Mouse (Mus musculus) forebrain, embryonic 13.5 days (tissue): ENCODE data around the gene C1ql3. TPM values are rescaled to one million over a fixed set of nuclear protein-coding genes. Genes with fewer than 3 reads are reported as not detected.

Experiments
- ATAC-seq: fragments of 200-750 bp; cut with Nextera tagmentation; 2 replicates; pipeline ENCODE4 v1.8.0; 2017
- H3K27ac ChIP-seq: fragments of 300-500 bp; sonication (generic); 2 replicates; pipeline ENCODE4 v1.5.1; 2015; ENCODE audit warnings: inconsistent platforms, mild to moderate bottlenecking, moderate library complexity
- H3K27me3 ChIP-seq: fragments of 300-500 bp; sonication (generic); 2 replicates; pipeline ENCODE4 v1.6.1; 2015; ENCODE audit warnings: mild to moderate bottlenecking, inconsistent platforms
- H3K36me3 ChIP-seq: fragments of 300-500 bp; sonication (generic); 2 replicates; pipeline ENCODE4 v1.6.1; 2015; ENCODE audit warnings: mild to moderate bottlenecking, inconsistent platforms; ENCODE audit not compliant: poor library complexity, severe bottlenecking
- H3K4me1 ChIP-seq: fragments of 300-500 bp; sonication (generic); 2 replicates; pipeline ENCODE4 v1.6.1; 2015; ENCODE audit warnings: inconsistent platforms
- H3K4me2 ChIP-seq: fragments of 300-500 bp; sonication (generic); 2 replicates; pipeline ENCODE4 v1.6.1; 2015; ENCODE audit warnings: inconsistent platforms, mild to moderate bottlenecking, moderate library complexity
- H3K4me3 ChIP-seq: fragments of 300-500 bp; sonication (generic); 2 replicates; pipeline ENCODE4 v1.5.1; 2015; ENCODE audit warnings: mild to moderate bottlenecking, inconsistent platforms
- H3K9ac ChIP-seq: fragments of 300-500 bp; sonication (generic); 2 replicates; pipeline ENCODE4 v1.6.1; 2015; ENCODE audit warnings: mild to moderate bottlenecking, inconsistent platforms
- H3K9me3 ChIP-seq: fragments of 300-500 bp; sonication (generic); replicated peaks from 2 replicates; pipeline ENCODE4 v1.6.1; 2016; ENCODE audit warnings: inconsistent platforms
- WGBS: fragments of 180-500 bp; shearing (Covaris S2); methylation state at CpG from one replicate; pipeline ENCODE4 v1.1.7; 2015; 5-methylcytosine and 5-hydroxymethylcytosine counted together
- polyA plus RNA-seq: library from polyadenylated mRNA; unstranded; fragments of >200 nt; fragmentation: Nextera tagmentation; extraction: Ambion mirVana; gene quantifications from 2 replicates; pipeline ENCODE4 v1.2.1, GENCODE M21; 2015

Gene C1ql3
- polyA plus RNA-seq: 0.81 and 1.3 TPM in 2 replicates

DNA sequence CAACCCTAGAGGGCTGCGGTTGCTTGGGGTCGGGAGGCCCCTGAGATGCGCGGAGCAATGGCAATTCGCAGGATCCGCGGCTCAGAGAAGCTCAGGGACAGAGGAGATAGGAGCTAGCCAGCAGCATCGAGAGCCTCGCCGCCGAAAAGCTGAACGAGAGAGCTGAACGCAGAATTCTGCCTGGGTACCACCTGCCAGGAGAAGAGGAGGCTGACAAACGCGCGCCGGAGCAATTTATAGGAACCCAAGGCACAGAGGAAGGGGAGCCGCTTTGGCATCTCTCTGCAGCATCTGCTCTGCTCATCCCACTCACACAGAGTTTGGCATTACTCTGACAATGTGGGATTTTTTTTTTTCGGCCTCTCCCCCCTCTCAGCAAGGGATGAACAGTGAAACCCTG lies at the start of gene C1ql3:
TSS of gene C1ql3 (minus strand) at position 335 of the 400 bp plus-strand sequence.
- under 1% methylated on average over 19 of the region's 19 CpGs for WGBS
- Histone ChIP-seq H3K27ac (no peak within 1 kb of the TSS), H3K36me3 (no peaks in the 10 kb centered on the region), H3K27me3 (peaks cover 56% of the 10 kb centered on the region), H3K4me1 (peaks cover 28% of the 10 kb centered on the region), H3K4me3 (peak within 1 kb of the TSS; percentile 56), H3K9me3 (no peaks in the 10 kb centered on the region), H3K9ac (peak within 1 kb of the TSS; percentile 65), H3K4me2 (peak within 1 kb of the TSS; percentile 99)
- ATAC-seq: peak; percentile 71

DNA sequence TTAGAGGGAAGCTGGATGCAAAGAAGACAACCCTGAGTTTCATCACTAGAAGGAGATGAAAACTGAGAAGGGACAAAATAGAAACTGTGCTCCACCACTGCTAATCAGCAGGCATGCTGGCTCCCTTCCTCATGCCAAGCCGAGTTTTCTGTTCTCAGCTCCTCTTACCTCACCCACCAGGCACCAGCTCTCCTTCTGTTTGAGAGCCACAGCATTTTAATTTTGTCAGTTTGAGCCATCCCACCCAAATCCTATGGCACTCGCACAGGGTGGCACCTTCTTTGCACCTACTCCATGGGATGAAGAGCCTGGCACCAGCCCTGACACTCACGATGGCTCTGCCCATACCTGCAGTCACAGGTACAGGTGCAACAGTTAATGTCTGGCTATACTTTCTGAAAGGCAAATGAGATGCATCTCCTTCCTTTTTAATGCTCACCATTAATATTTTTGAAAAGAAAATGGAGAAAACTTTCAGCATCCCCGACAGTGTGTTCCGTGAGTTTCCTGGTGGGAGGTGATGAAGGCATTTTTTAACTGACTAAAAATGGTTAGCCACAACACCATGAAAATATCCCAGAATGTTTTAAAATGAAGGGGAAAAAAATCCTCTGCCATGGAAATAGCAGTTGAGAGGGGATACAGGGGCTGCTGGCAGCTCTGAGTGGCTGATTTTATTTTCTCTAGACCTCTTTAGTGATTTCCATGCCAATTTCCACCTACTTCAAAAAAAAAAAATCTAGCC lies 49.0 kb upstream of the C1ql3 start:
- Histone ChIP-seq H3K27ac (no peak overlapping the region), H3K9ac (no peak overlapping the region), H3K4me1 (no peaks in the 10 kb centered on the region), H3K27me3 (no peaks in the 10 kb centered on the region), H3K4me3 (no peak overlapping the region), H3K36me3 (no peaks in the 10 kb centered on the region), H3K4me2 (no peak overlapping the region), H3K9me3 (no peaks in the 10 kb centered on the region)
- 88% methylated on average over 5 of the region's 5 CpGs for WGBS
- no peak for ATAC-seq

DNA sequence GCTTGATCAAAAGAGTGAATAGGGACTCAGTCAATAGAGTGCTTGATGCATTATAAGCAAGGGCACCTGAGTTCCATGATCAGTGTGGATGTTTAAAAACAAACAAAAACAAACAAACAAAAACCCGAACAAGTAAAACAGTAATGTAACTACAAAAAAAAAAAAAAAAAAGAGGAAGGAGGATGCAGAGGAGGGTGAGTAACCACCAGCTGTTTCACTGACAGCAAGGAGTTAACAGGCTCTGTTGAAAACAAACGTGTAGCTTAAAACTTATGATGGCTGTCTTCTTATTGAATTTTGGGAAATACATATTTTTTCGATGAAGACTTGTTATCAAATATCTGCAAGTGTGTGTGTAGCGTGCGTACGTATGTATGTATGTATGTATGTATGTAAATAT lies 37.0 kb upstream of the C1ql3 start:
- no peak overlapping the region for H3K27ac ChIP-seq
- no peaks in the 10 kb centered on the region for H3K36me3 ChIP-seq
- no peaks in the 10 kb centered on the region for H3K9me3 ChIP-seq
- H3K4me3 ChIP-seq: no peak overlapping the region
- H3K4me1 ChIP-seq: no peaks in the 10 kb centered on the region
- no peak for ATAC-seq
- no peak overlapping the region for H3K4me2 ChIP-seq
- no peak overlapping the region for H3K9ac ChIP-seq
- H3K27me3 ChIP-seq: no peaks in the 10 kb centered on the region
- WGBS: 89% methylated on average over 6 of the region's 6 CpGs

DNA sequence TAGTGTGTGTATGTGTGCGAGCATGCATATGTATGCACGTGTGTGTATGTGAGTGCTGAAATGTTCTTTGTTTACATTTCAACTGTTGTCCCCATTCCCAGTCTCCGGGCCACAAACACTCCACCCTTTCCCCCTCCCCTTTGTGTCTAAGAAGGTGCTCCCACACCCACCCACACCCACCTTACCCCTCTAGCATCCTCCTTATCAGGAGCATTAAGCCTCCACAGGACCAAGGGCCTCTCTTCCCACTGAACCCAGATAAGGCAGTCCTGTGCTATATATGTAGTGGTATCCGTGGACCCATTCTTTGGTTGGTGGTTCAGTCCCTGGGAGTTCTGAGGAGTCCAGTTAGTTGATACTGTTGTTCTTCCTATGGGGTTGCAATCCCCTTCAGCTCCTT lies 32.9 kb upstream of the C1ql3 start:
- H3K4me3 ChIP-seq: no peak overlapping the region
- WGBS: 88% methylated on average over 4 of the region's 4 CpGs
- ATAC-seq: no peak

DNA sequence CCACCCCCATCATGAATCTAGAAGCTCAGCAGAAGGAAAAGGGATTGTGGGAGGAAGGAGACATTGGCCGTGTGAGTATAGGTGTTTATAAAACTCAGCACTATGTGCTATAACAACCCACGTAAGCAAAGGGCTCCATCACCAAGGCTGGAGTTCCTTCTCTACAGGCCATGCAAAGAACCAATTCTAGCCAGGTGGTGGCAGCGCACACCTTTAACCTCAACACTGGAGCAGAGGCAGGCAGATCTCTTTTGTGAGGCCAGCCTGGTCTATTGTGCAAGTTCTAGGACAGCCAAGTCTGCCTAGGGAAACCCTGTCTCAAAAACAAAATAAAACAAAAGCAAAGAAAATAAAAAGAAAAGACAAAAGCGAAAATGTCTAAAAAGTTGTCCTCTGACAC lies 28.2 kb upstream of the C1ql3 start:
- no peaks in the 10 kb centered on the region for H3K27me3 ChIP-seq
- H3K36me3 ChIP-seq: no peaks in the 10 kb centered on the region
- no peak for ATAC-seq
- H3K27ac ChIP-seq: no peak overlapping the region
- no peaks in the 10 kb centered on the region for H3K9me3 ChIP-seq
- 95% methylated on average over 4 of the region's 4 CpGs for WGBS
- H3K9ac ChIP-seq: no peak overlapping the region
- no peaks in the 10 kb centered on the region for H3K4me1 ChIP-seq
- H3K4me2 ChIP-seq: no peak overlapping the region
- no peak overlapping the region for H3K4me3 ChIP-seq

More for the DNA sequence above, 32.9 kb upstream of the C1ql3 start:
- Histone ChIP-seq H3K27me3 (no peaks in the 10 kb centered on the region), H3K4me2 (no peak overlapping the region), H3K9me3 (no peaks in the 10 kb centered on the region), H3K9ac (no peak overlapping the region), H3K27ac (no peak overlapping the region), H3K4me1 (no peaks in the 10 kb centered on the region), H3K36me3 (no peaks in the 10 kb centered on the region)

DNA sequence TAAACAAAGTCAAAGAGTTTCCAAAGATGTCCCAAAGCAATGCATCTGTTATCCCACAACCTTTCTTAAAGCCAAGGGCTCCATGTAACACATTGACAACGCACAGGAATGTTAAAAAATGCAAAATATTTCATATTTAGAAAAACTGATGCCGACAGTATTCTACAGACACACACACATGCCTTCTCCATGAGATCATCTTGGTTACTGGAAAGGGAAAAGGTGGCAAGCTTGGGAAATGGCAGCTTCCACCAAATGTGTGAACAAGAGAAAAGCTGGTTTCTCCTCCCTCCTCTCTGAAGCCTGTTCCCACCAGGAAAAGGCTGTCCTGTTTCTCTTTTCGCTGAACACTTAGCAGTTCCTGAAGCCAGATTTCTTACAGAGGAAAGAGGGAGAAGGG lies 27.2 kb upstream of the C1ql3 start:
- no peaks in the 10 kb centered on the region for H3K4me1 ChIP-seq
- H3K36me3 ChIP-seq: no peaks in the 10 kb centered on the region
- no peak overlapping the region for H3K9ac ChIP-seq
- WGBS: 85% methylated on average over 3 of the region's 3 CpGs
- no peaks in the 10 kb centered on the region for H3K9me3 ChIP-seq
- no peak overlapping the region for H3K27ac ChIP-seq
- ATAC-seq: peak; percentile 10; the same call in 1 of the 2 replicates
- no peak overlapping the region for H3K4me3 ChIP-seq
- no peak overlapping the region for H3K4me2 ChIP-seq
- H3K27me3 ChIP-seq: no peaks in the 10 kb centered on the region

DNA sequence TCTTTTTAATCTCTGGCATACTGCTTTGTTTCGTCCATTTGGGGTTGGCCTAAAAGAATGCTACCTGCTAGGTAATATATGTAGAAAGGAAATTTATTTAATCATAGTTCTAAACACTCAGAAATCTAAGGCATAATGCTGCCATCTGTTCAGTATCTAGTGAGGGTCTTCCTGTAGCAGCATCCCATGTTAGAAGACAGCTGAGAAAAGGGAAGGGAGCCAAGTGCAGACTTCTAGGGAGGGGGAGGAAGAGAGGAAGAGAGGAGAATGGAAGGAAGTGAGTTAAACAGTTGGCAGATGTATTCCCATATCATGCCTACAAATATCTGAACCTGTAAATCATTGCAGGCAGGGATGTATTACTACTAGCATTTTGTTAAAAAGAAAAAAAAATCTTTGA lies 7.3 kb upstream of the C1ql3 start:
- no peak overlapping the region for H3K4me2 ChIP-seq
- WGBS: 70% methylated on average over 1 of the region's 1 CpGs
- peak; percentile 74; the same call in 1 of the 2 replicates for ATAC-seq

DNA sequence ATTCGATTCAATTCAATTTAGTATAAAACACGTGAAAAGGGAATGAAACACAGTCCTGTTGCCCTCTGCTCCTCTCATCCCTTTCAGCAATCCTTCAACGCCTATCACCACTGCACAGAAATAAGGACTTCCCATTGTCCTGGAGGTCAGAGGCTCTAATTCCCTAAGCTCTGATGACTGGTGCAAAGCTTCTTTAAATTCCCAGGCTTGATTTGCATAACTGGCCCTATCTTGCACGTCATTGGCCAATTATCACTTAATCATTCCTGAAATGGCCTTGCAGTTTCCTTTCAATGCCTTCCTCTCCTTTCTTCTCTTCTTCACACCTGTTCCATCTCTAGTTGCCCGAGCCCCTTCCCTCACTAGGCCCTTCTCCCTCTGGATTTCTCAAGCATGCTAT lies 6.8 kb upstream of the C1ql3 start:
- H3K9me3 ChIP-seq: no peaks in the 10 kb centered on the region
- no peak overlapping the region for H3K4me3 ChIP-seq
- no peaks in the 10 kb centered on the region for H3K36me3 ChIP-seq
- H3K4me2 ChIP-seq: no peak overlapping the region
- no peak overlapping the region for H3K27ac ChIP-seq
- ATAC-seq: no peak
- peaks cover 7% of the 10 kb centered on the region for H3K4me1 ChIP-seq
- 21% methylated on average over 5 of the region's 5 CpGs for WGBS
- H3K9ac ChIP-seq: no peak overlapping the region
- H3K27me3 ChIP-seq: peaks cover 6% of the 10 kb centered on the region

More for the DNA sequence above, 7.3 kb upstream of the C1ql3 start:
- Histone ChIP-seq H3K4me1 (peaks cover 7% of the 10 kb centered on the region), H3K9ac (no peak overlapping the region), H3K36me3 (no peaks in the 10 kb centered on the region), H3K27me3 (peaks cover under 1% of the 10 kb centered on the region), H3K27ac (no peak overlapping the region), H3K9me3 (no peaks in the 10 kb centered on the region), H3K4me3 (no peak overlapping the region)

DNA sequence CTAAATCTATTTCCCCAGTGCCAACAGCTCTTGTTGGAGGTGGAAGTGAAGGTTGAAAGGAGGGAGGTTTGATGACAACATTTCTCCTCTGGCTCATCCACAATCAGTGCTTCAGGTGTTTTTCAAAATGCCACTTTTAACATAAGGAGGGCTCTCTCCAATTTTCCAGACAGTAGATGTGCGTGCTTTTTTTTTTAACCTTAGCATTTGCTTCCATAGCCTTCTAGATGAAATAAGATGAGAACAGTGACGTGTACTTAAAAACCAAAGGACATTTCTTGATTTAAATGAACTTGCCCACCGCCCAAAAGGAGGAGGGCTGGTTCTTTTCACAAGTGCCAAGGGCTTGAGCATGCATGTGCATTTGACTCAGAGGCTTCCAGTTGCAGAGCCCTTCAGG lies 367 bp upstream of the C1ql3 start:
- Histone ChIP-seq H3K27ac (no peak overlapping the region), H3K4me3 (peak overlapping the region; percentile 56; the same call in 1 of the 2 replicates), H3K27me3 (peaks cover 56% of the 10 kb centered on the region), H3K4me2 (peak overlapping the region; percentile 99), H3K4me1 (peaks cover 28% of the 10 kb centered on the region), H3K36me3 (no peaks in the 10 kb centered on the region), H3K9ac (no peak overlapping the region), H3K9me3 (no peaks in the 10 kb centered on the region)
- 36% methylated on average over 3 of the region's 3 CpGs for WGBS
- no peak for ATAC-seq

DNA sequence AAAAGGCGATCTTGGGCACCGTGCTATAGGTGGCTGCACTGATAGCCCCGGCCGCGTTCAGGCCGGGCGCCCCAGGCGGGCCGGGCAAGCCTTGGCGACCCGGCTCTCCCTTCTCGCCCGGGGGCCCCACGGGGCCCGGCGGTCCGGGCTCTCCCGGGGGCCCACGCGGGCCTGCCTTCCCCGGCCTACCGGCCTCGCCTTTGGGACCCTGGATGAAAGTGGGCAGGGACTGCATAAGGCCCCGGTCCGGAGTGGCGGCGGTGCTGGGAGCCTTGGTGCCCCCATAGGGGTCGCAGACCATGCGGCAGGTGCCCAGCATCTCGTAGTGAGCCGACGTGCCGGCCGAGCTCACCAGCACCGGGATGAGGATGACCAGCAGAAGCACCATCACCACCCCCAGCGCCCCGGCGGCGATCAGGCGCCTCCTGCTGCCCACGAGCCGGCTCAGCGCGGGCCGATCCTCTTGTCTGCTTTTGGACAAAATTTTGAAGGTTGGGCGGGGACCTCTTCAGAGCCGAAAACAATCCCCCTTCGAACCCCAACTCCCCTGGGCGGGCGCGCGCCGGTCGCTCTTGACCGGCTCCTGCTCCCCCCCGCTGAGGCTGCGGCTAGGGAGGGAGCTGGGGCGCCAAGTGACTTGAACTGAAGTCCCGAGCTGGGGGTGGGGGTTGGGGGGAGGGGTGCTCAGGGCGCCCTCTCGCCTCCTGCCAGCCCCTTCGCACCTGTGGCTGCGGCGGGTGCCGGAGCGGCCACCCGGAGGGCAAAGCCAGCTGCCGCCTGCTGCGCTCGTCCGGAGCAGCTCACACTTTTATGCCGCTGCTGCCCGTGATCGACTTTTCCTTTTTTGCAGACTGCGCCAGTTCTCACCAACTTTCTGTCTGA lies 905 bp downstream of the C1ql3 start:
- H3K27ac ChIP-seq: no peak overlapping the region
- under 1% methylated on average over 66 of the region's 75 CpGs for WGBS

DNA sequence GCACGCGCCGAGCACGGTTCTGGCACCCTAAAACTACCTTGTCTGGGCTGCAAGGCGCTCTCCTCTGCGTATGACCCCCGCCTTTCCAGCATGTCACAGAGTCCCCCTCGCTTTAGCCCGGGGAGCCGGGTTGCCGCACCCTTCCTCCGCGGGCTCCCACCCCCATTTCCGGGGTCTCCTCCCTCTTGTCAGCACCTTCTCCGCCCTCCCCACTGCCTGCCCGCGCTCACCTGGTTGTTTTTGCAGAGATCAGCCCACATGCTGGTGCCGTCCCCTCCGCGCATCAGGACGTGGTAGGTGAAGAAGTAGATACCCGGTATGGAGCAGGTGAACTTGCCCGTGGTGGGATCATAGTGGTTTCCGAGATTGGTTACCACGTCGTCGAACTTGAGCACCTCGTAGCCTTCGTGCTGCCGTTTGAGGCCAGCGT lies 1.6 kb downstream of the C1ql3 start:
- Histone ChIP-seq H3K27me3 (peaks cover 56% of the 10 kb centered on the region), H3K4me2 (peak overlapping the region; percentile 99), H3K4me3 (peak overlapping the region; percentile 56), H3K36me3 (no peaks in the 10 kb centered on the region), H3K9me3 (no peaks in the 10 kb centered on the region), H3K27ac (no peak overlapping the region), H3K4me1 (peaks cover 28% of the 10 kb centered on the region), H3K9ac (peak overlapping the region; percentile 65)
- peak; percentile 16 for ATAC-seq
- 2% methylated on average over 31 of the region's 31 CpGs for WGBS

More for the DNA sequence above, 905 bp downstream of the C1ql3 start:
- peak overlapping the region; percentile 99 for H3K4me2 ChIP-seq
- peaks cover 56% of the 10 kb centered on the region for H3K27me3 ChIP-seq
- no peaks in the 10 kb centered on the region for H3K9me3 ChIP-seq
- no peaks in the 10 kb centered on the region for H3K36me3 ChIP-seq
- peak overlapping the region; percentile 65 for H3K9ac ChIP-seq
- ATAC-seq: peak; percentile 72
- H3K4me3 ChIP-seq: peak overlapping the region; percentile 56
- H3K4me1 ChIP-seq: peaks cover 28% of the 10 kb centered on the region
